Mouse (Mus musculus) C2C12 (cell line): ENCODE data around the gene Slamf9. TPM values are rescaled to one million over a fixed set of nuclear protein-coding genes. Genes with fewer than 3 reads are reported as not detected.

Experiments used
- H3K27me3 ChIP-seq: one replicate; pipeline ENCODE4 v1.6.1; 2011; ENCODE audit not compliant: control insufficient read depth, insufficient read depth, insufficient read length
- H3K36me3 ChIP-seq: one replicate; pipeline ENCODE4 v1.6.1; 2011; ENCODE audit not compliant: control insufficient read depth, insufficient read depth
- H3K4me3 ChIP-seq: one replicate; pipeline ENCODE4 v1.5.1; 2011; ENCODE audit warnings: mild to moderate bottlenecking, control low read depth; ENCODE audit not compliant: poor library complexity, insufficient read depth, severe bottlenecking
- H3K79me2 ChIP-seq: one replicate; pipeline ENCODE4 v1.6.1; 2011; ENCODE audit not compliant: control insufficient read depth, insufficient read depth
- H3K79me3 ChIP-seq: one replicate; pipeline ENCODE4 v1.6.1; 2011; ENCODE audit warnings: low read depth, control low read depth
- H3ac ChIP-seq: one replicate; pipeline ENCODE3; 2011; ENCODE audit warnings: low read depth; ENCODE audit not compliant: control insufficient read depth, insufficient read length
- CEBPB ChIP-seq: IDR thresholded peaks from one replicate; pipeline ENCODE4 v1.6.1; 2011; ENCODE audit warnings: low read depth, mild to moderate bottlenecking, control low read depth, moderate library complexity
- CTCF ChIP-seq: IDR thresholded peaks from one replicate; pipeline ENCODE4 v1.5.1; 2011; ENCODE audit not compliant: control insufficient read depth, insufficient read depth, insufficient read length
- FOSL1 ChIP-seq: IDR thresholded peaks from one replicate; pipeline ENCODE4 v1.8.0; 2011; ENCODE audit warnings: mild to moderate bottlenecking, low read length; ENCODE audit not compliant: poor library complexity, insufficient read depth, severe bottlenecking
- MAX ChIP-seq: IDR thresholded peaks from one replicate; pipeline ENCODE4 v1.6.1; 2011; ENCODE audit warnings: mild to moderate bottlenecking, control low read depth
- MYOD1 ChIP-seq: IDR thresholded peaks from one replicate; pipeline ENCODE4 v1.6.1; 2011; ENCODE audit warnings: low read depth; ENCODE audit not compliant: control insufficient read depth, insufficient read length
- MYOG ChIP-seq: IDR thresholded peaks from one replicate; pipeline ENCODE4 v1.6.1; 2011; ENCODE audit not compliant: control insufficient read depth, insufficient read length; ENCODE audit errors: extremely low read depth
- USF1 ChIP-seq: IDR thresholded peaks from one replicate; pipeline ENCODE4 v1.6.1; 2011; ENCODE audit warnings: low read depth, mild to moderate bottlenecking, control low read depth, moderate library complexity
- long read RNA-seq, 2 experiments: library from polyadenylated mRNA; unstranded; transcript quantifications; one replicate each; pipeline ENCODE4 v2.0.0; 2019 to 2020
- polyA plus RNA-seq: library from polyadenylated mRNA; unstranded; fragments of >200 nt; fragmentation: generic; extraction: Trizol; gene quantifications from one replicate; pipeline ENCODE4 v1.2.1, GENCODE M21; 2012; ENCODE audit warnings: missing spikeins

Slamf9 gene
- 0.19 TPM for polyA plus RNA-seq
- long read RNA-seq, experiment 1: 0 reads
- long read RNA-seq, experiment 2: 0 reads

GRCm38 (mm10) chr1:172475054-172475741, at the start of gene Slamf9:
Gene Slamf9 (plus strand): TSS chr1:172475358.
- Histone ChIP-seq H3K79me3 (no peaks in the 10 kb centered on the region), H3ac (no peak within 1 kb of the TSS), H3K27me3 (peaks cover 8% of the 10 kb centered on the region), H3K4me3 (no peak within 1 kb of the TSS), H3K79me2 (no peaks in the 10 kb centered on the region), H3K36me3 (no peaks in the 10 kb centered on the region)
- TF ChIP-seq MYOD1: no peak
- no peak for TF ChIP-seq USF1
- TF ChIP-seq CEBPB: no peak
- TF ChIP-seq FOSL1: no peak
- TF ChIP-seq MAX: no peak
- no peak for TF ChIP-seq CTCF
- TF ChIP-seq MYOG: no peak

DNA sequence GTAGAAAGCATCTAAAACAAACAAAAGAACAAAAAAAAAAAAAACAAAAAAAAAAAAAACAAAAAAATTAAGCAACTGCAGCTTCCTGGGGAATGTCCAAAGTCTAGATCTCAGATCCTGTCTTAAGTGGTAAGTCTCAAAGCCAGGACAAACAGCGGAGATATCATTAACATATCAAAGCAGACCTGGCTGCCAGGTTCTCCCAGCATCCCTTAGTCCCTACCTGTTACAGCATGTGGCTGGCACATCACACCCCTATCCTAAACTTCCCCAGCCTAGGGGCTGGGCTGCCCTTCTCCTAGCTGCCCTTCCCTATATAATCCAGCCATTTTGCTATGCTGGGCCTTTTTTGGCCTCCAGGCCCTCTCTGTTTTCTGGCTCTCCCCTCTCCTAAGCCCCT, 48.7 kb upstream of the Slamf9 start:
- TF ChIP-seq CEBPB (no peak), CTCF (no peak), MAX (no peak), FOSL1 (no peak), USF1 (no peak)
- Histone ChIP-seq H3ac (no peak overlapping the region), H3K4me3 (no peak overlapping the region), H3K79me2 (no peaks in the 10 kb centered on the region), H3K36me3 (no peaks in the 10 kb centered on the region), H3K79me3 (no peaks in the 10 kb centered on the region), H3K27me3 (no peaks in the 10 kb centered on the region)

- no peak for TF ChIP-seq CEBPB
- no peak for TF ChIP-seq FOSL1
- no peak for TF ChIP-seq MAX
- TF ChIP-seq USF1: no peak
- no peak for TF ChIP-seq MYOD1
- TF ChIP-seq CTCF: no peak
- TF ChIP-seq MYOG: no peak
- Histone ChIP-seq H3K36me3 (no peaks in the 10 kb centered on the region), H3K79me2 (no peaks in the 10 kb centered on the region), H3ac (no peak overlapping the region), H3K79me3 (no peaks in the 10 kb centered on the region), H3K4me3 (no peak overlapping the region), H3K27me3 (no peaks in the 10 kb centered on the region)
Observed at GRCm38 (mm10) chr1:172427841-172428240, 47.3 kb upstream of the Slamf9 start.

- Histone ChIP-seq H3K36me3 (no peaks in the 10 kb centered on the region), H3K4me3 (no peak overlapping the region), H3K79me2 (no peaks in the 10 kb centered on the region), H3K27me3 (no peaks in the 10 kb centered on the region), H3K79me3 (no peaks in the 10 kb centered on the region), H3ac (no peak overlapping the region)
- no peak for TF ChIP-seq MAX
- no peak for TF ChIP-seq USF1
- no peak for TF ChIP-seq CEBPB
- TF ChIP-seq MYOG: no peak
- no peak for TF ChIP-seq CTCF
Observed at GRCm38 (mm10) chr1:172428614-172429013, 46.5 kb upstream of the Slamf9 start.

- H3K36me3 ChIP-seq: no peaks in the 10 kb centered on the region
- H3K27me3 ChIP-seq: no peaks in the 10 kb centered on the region
- no peak overlapping the region for H3K4me3 ChIP-seq
- H3K79me3 ChIP-seq: no peaks in the 10 kb centered on the region
- H3K79me2 ChIP-seq: no peaks in the 10 kb centered on the region
- no peak overlapping the region for H3ac ChIP-seq
- TF ChIP-seq FOSL1 (no peak), MYOG (no peak), MYOD1 (no peak), CEBPB (no peak), USF1 (no peak), MAX (no peak), CTCF (no peak)
Observed at GRCm38 (mm10) chr1:172430731-172431220, 44.4 kb upstream of the Slamf9 start.

GRCm38 (mm10) chr1:172431836-172432586, 43.1 kb upstream of the Slamf9 start:
- Histone ChIP-seq H3K79me2 (no peaks in the 10 kb centered on the region), H3ac (no peak overlapping the region), H3K27me3 (no peaks in the 10 kb centered on the region), H3K36me3 (no peaks in the 10 kb centered on the region), H3K4me3 (no peak overlapping the region), H3K79me3 (no peaks in the 10 kb centered on the region)
- no peak for TF ChIP-seq FOSL1
- TF ChIP-seq MAX: no peak
- TF ChIP-seq USF1: no peak
- TF ChIP-seq MYOG: no peak
- no peak for TF ChIP-seq CTCF
- no peak for TF ChIP-seq CEBPB
- TF ChIP-seq MYOD1: no peak
